Mouse (Mus musculus) CH12.LX (cell line): Measurements from ENCODE around the gene Pla2g1b. TPM values are rescaled to one million over a fixed set of nuclear protein-coding genes. Genes with fewer than 3 reads are reported as not detected.
A peak's percentile ranks its signal among the peaks of the same experiment; 100 is the strongest.

ENCODE experiments used
- DNase-seq: peaks from one replicate; pipeline ENCODE4 v3.0.0-alpha.2; 2013; ENCODE audit errors: extremely low read depth
- H3K27ac ChIP-seq: 2 replicates; pipeline ENCODE4 v1.5.1; 2012; ENCODE audit warnings: low read depth, mild to moderate bottlenecking, control low read depth, moderate library complexity; ENCODE audit not compliant: insufficient read depth
- H3K27me3 ChIP-seq: replicated peaks from 2 replicates; pipeline ENCODE3; 2012; ENCODE audit warnings: inconsistent platforms
- H3K36me3 ChIP-seq, 2 experiments: replicated peaks in 1 of 2; 2 replicates each; pipeline versions ENCODE3 to v1.6.1; 2012; ENCODE audit warnings: inconsistent platforms in 1 of 2, low read length in 1 of 2, mild to moderate bottlenecking in 1 of 2, mixed read lengths in 1 of 2, moderate library complexity in 1 of 2; ENCODE audit not compliant: control insufficient read depth in 1 of 2, insufficient read depth in 1 of 2
- H3K4me1 ChIP-seq, 2 experiments: 2 replicates each; pipeline ENCODE4 v1.6.1; 2012; ENCODE audit warnings: inconsistent platforms in 1 of 2, moderate library complexity in 1 of 2; ENCODE audit not compliant: insufficient read depth in 2 of 2, control insufficient read depth in 1 of 2
- H3K4me2 ChIP-seq: 2 replicates; pipeline ENCODE4 v1.6.1; 2012; ENCODE audit warnings: low read depth, mild to moderate bottlenecking, control low read depth; ENCODE audit not compliant: poor library complexity, insufficient read depth, severe bottlenecking
- H3K4me3 ChIP-seq, 3 experiments: fragments of 150-350 bp in 1 of 3; sonication (generic) in 1 of 3; replicated peaks in 1 of 3; 2 replicates each; pipeline versions ENCODE3 to v1.5.1; 2011 to 2012; ENCODE audit warnings: low read depth in 2 of 3, low read length in 2 of 3, mild to moderate bottlenecking in 2 of 3, moderate library complexity in 2 of 3, control low read depth in 1 of 3, improper control_type of control experiment in 1 of 3, inconsistent platforms in 1 of 3, mixed read lengths in 1 of 3; ENCODE audit not compliant: poor library complexity in 1 of 3
- H3K79me2 ChIP-seq: replicated peaks from 2 replicates; pipeline ENCODE4 v1.6.1; 2012; ENCODE audit warnings: mild to moderate bottlenecking, moderate library complexity; ENCODE audit not compliant: control insufficient read depth, poor library complexity, insufficient read depth, severe bottlenecking; ENCODE audit errors: extremely low read depth
- H3K9ac ChIP-seq: 2 replicates; pipeline ENCODE4 v1.6.1; 2012; ENCODE audit warnings: low read depth, mild to moderate bottlenecking, control low read depth, moderate library complexity; ENCODE audit not compliant: insufficient read depth
- H3K9me3 ChIP-seq: replicated peaks from 2 replicates; pipeline ENCODE3; 2012; ENCODE audit warnings: low read length, inconsistent platforms, mixed read lengths
- BHLHE40 ChIP-seq: IDR thresholded peaks from 2 replicates; pipeline ENCODE4 v1.6.1; 2011; ENCODE audit warnings: mild to moderate bottlenecking, low read depth, low read length, improper control_type of control experiment
- CHD1 ChIP-seq: IDR thresholded peaks from 2 replicates; pipeline ENCODE4 v1.6.1; 2012; ENCODE audit warnings: low read depth, low read length, improper control_type of control experiment, inconsistent platforms
- CHD2 ChIP-seq: IDR thresholded peaks from 2 replicates; pipeline ENCODE4 v1.6.1; 2011; ENCODE audit warnings: low read length, improper control_type of control experiment
- CTCF ChIP-seq, 2 experiments: IDR thresholded peaks in 1 of 2; conservative IDR thresholded peaks in 1 of 2; 2 replicates each; pipeline ENCODE4 v1.5.1; 2011 to 2012; ENCODE audit warnings: low read depth in 2 of 2, low read length in 2 of 2, improper control_type of control experiment in 1 of 2, inconsistent platforms in 1 of 2, mild to moderate bottlenecking in 1 of 2, moderate library complexity in 1 of 2
- E2F4 ChIP-seq: IDR thresholded peaks from 2 replicates; pipeline ENCODE4 v1.6.1; 2011; ENCODE audit warnings: low read depth, low read length, improper control_type of control experiment; ENCODE audit not compliant: insufficient replicate concordance
- ELF1 ChIP-seq: IDR thresholded peaks from 2 replicates; pipeline ENCODE4 v1.6.1; 2014; ENCODE audit warnings: low read depth, mild to moderate bottlenecking, inconsistent platforms, low read length, improper control_type of control experiment
- ETS1 ChIP-seq: conservative IDR thresholded peaks from 2 replicates; pipeline ENCODE4 v1.6.1; 2012; ENCODE audit warnings: low read depth, mild to moderate bottlenecking, inconsistent platforms, low read length, improper control_type of control experiment, moderate library complexity
- GABPA ChIP-seq: IDR thresholded peaks from 2 replicates; pipeline ENCODE4 v1.6.1; 2012; ENCODE audit warnings: low read depth, low read length, improper control_type of control experiment, inconsistent platforms; ENCODE audit not compliant: insufficient replicate concordance
- HCFC1 ChIP-seq: IDR thresholded peaks from 2 replicates; pipeline ENCODE4 v1.6.1; 2012; ENCODE audit warnings: low read depth, mild to moderate bottlenecking, inconsistent platforms, low read length, improper control_type of control experiment
- JUN ChIP-seq: IDR thresholded peaks from 2 replicates; pipeline ENCODE4 v1.6.1; 2011; ENCODE audit warnings: low read depth, mild to moderate bottlenecking, low read length, improper control_type of control experiment, moderate library complexity; ENCODE audit not compliant: insufficient read depth
- JUND ChIP-seq: conservative IDR thresholded peaks from 2 replicates; pipeline ENCODE4 v1.6.1; 2011; ENCODE audit warnings: low read depth, low read length, improper control_type of control experiment
- MAFK ChIP-seq: IDR thresholded peaks from 2 replicates; pipeline ENCODE4 v1.6.1; 2011; ENCODE audit warnings: low read length, improper control_type of control experiment; ENCODE audit not compliant: insufficient replicate concordance
- MAX ChIP-seq: IDR thresholded peaks from 2 replicates; pipeline ENCODE4 v1.6.1; 2011; ENCODE audit warnings: low read length, improper control_type of control experiment
- MEF2A ChIP-seq: IDR thresholded peaks from 2 replicates; pipeline ENCODE4 v1.6.1; 2014; ENCODE audit warnings: low read depth, mild to moderate bottlenecking, inconsistent platforms, low read length, improper control_type of control experiment, borderline replicate concordance
- MXI1 ChIP-seq: IDR thresholded peaks from 2 replicates; pipeline ENCODE4 v1.6.1; 2011; ENCODE audit warnings: mild to moderate bottlenecking, low read depth, low read length, improper control_type of control experiment
- MYC ChIP-seq: IDR thresholded peaks from 2 replicates; pipeline ENCODE4 v1.6.1; 2011; ENCODE audit warnings: low read depth, mild to moderate bottlenecking, improper control_type of control experiment, low read length
- POLR2AphosphoS2 ChIP-seq: IDR thresholded peaks from 2 replicates; pipeline ENCODE4 v1.6.1; 2011; ENCODE audit warnings: low read depth, low read length, improper control_type of control experiment
- RAD21 ChIP-seq: IDR thresholded peaks from 2 replicates; pipeline ENCODE4 v1.6.1; 2011; ENCODE audit warnings: low read depth, mild to moderate bottlenecking, low read length, improper control_type of control experiment, moderate library complexity
- RCOR1 ChIP-seq: conservative IDR thresholded peaks from 2 replicates; pipeline ENCODE4 v1.6.1; 2012; ENCODE audit warnings: low read depth, mild to moderate bottlenecking, inconsistent platforms, low read length, improper control_type of control experiment
- SIN3A ChIP-seq: IDR thresholded peaks from 2 replicates; pipeline ENCODE4 v1.6.1; 2012; ENCODE audit warnings: low read length, improper control_type of control experiment, inconsistent platforms
- SMC3 ChIP-seq: IDR thresholded peaks from 2 replicates; pipeline ENCODE4 v1.6.1; 2011; ENCODE audit warnings: low read depth, low read length, improper control_type of control experiment
- TBP ChIP-seq: conservative IDR thresholded peaks from 2 replicates; pipeline ENCODE4 v1.6.1; 2011; ENCODE audit warnings: low read depth, low read length, improper control_type of control experiment
- TCF12 ChIP-seq: IDR thresholded peaks from 2 replicates; pipeline ENCODE4 v1.6.1; 2014; ENCODE audit warnings: low read depth, mild to moderate bottlenecking, inconsistent platforms, low read length, improper control_type of control experiment
- UBTF ChIP-seq: IDR thresholded peaks from 2 replicates; pipeline ENCODE4 v1.6.1; 2012; ENCODE audit warnings: low read depth, mild to moderate bottlenecking, inconsistent platforms, low read length, improper control_type of control experiment, moderate library complexity
- USF1 ChIP-seq: IDR thresholded peaks from 2 replicates; pipeline ENCODE4 v1.6.1; 2014; ENCODE audit warnings: low read depth, mild to moderate bottlenecking, inconsistent platforms, low read length, improper control_type of control experiment
- ZC3H11A ChIP-seq: IDR thresholded peaks from 2 replicates; pipeline ENCODE4 v1.6.1; 2012; ENCODE audit warnings: low read depth, mild to moderate bottlenecking, inconsistent platforms, low read length, improper control_type of control experiment
- ZKSCAN1 ChIP-seq: IDR thresholded peaks from 2 replicates; pipeline ENCODE4 v1.6.1; 2012; ENCODE audit warnings: low read depth, inconsistent platforms, low read length, improper control_type of control experiment, borderline replicate concordance
- ZMIZ1 ChIP-seq: IDR thresholded peaks from 2 replicates; pipeline ENCODE4 v1.6.1; 2012; ENCODE audit warnings: low read depth, mild to moderate bottlenecking, inconsistent platforms, low read length, improper control_type of control experiment
- ZNF384 ChIP-seq: IDR thresholded peaks from 2 replicates; pipeline ENCODE4 v1.6.1; 2012; ENCODE audit warnings: low read depth, low read length, improper control_type of control experiment, inconsistent platforms
- dilution Hi-C: fragments of 300-500 bp; cut with MboI; formaldehyde crosslinking; loops from 2 replicates; pipeline ENCODE4 v1.14.3; 2020; ENCODE audit warnings: low sequenced_read_pairs; ENCODE audit not compliant: extremely low pct_unique_long_range_greater_than_20kb, extremely low pct_ligation_motif_present
- in situ Hi-C: fragments of 300-500 bp; cut with MboI; formaldehyde crosslinking; loops from 3 replicates; pipeline ENCODE4 v1.14.3; 2019; ENCODE audit warnings: low sequenced_read_pairs, low pct_ligation_motif_present, low pct_unique_long_range_greater_than_20kb, mixed read lengths
- polyA plus RNA-seq: library from polyadenylated mRNA; unstranded; fragments of >175 nt; gene quantifications from 2 replicates; pipeline ENCODE4 v1.2.1, GENCODE M21; 2012; ENCODE audit warnings: low read depth; ENCODE audit not compliant: insufficient read length
- total RNA-seq, 2 experiments: library from RNA; depleted of rRNA; stranded (reverse); fragments of 300-350 nt in 1 of 2; fragments of >200 nt in 1 of 2; gene quantifications; 2 replicates each; pipeline ENCODE4 v1.2.3; 2012 to 2014

The Pla2g1b gene
- total and polyA plus RNA-seq, 3 experiments = not detected

DNA sequence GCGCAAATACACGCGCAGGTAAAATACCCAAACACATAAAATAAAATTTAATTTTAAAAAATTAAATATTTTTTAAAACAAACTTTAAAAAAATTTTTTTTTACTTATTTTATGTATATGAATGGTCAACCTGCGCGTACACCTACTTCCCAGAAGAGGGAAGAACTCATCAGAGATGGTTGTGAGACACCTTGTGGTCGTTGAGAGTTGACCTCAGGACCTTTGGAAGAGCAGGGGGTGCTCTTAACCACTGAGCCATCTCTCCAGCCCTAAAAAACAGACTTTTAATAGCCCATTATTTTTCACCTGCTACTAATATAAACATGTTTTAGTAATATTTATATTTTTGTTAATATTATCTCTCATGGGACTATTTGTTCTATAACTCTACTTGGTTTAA is 17.3 kb downstream of the Pla2g1b start:
- Histone ChIP-seq H3K27me3 (no peaks in the 10 kb centered on the region), H3K27ac (no peak overlapping the region), H3K9ac (no peak overlapping the region), H3K36me3 (peaks cover 18 to 35% of the 10 kb centered on the region in 2 experiments), H3K79me2 (no peaks in the 10 kb centered on the region), H3K9me3 (no peaks in the 10 kb centered on the region), H3K4me3 (peak overlapping the region in 2 of 3 experiments; percentile 71 to 82), H3K4me1 (peaks cover 0 to 21% of the 10 kb centered on the region in 2 experiments; a peak in 2 of 4 replicates), H3K4me2 (no peak overlapping the region)
- in situ Hi-C loops = no loop called here
- dilution Hi-C loops = no loop called here
- TF ChIP-seq MYC (no peak), MAX (no peak), ETS1 (no peak), ELF1 (peak; percentile 16; the same call in 1 of the 2 replicates), POLR2AphosphoS2 (no peak), ZKSCAN1 (no peak), MAFK (no peak), TCF12 (no peak), MXI1 (no peak), CHD2 (no peak), SMC3 (peak; percentile 25), JUND (no peak), CTCF (conservative IDR thresholded peaks at IDR 0.05 in 1 of 2, IDR thresholded peaks at IDR 0.05 in 1 of 2; ENCODE audit: low read depth in 2 of 2, low read length in 2 of 2) (peak in 1 of 2 experiments; percentile 79; a peak in 2 of 4 replicates), ZMIZ1 (no peak), RCOR1 (no peak), E2F4 (no peak), RAD21 (peak; percentile 17)
- DNase-seq = peak; percentile 55

DNA sequence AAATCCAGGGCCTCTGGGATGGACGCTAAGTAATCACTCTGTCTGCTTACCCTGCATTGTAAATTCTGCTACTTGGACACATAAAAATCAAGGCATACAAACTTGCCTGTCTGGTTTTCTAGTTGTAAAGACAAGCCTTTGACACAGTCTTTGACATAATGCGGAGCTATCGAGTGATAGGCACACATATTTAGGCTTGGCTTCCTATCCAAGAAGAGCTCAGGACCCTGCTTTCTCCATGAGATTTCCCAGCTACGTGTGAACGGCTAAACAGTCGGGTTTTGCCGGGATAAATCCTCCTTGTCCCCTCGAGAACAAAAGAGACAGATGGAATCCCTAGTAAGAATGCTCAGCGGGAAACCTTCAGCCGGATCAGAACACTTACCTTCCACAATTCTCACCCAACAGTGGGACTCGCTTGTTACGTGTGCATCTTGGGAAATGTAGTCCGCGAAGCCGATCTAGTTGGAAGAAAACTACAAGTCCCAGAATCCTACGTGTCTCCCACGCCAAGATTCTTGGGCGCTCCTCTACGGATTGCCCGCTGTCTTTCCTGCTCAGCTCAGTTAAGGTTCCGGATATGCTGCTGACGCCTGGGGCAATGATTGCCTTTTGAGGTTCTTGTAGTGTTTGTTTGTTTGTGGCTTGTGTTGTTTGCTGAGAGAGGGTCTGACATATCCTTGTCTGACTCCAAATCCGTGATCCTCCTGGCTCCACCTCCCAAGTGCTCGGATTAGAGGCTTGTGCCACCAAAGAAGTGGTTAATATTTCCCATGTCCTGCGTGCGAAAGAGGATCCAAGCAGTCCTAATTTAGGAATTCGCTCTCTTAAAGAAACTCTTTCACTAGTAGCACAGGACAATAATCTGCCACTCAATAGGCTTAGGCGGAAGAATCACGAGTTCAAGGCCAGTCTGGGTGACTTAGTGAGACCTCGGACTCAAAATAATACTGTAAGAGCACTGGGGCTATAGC is 18.2 kb downstream of the Pla2g1b start, which contains the start of gene Sirt4:
Sirt4 (minus strand) TSS at position 779 of the 974 bp plus-strand sequence.
- peak within 1 kb of the TSS; percentile 99 for H3K4me2 ChIP-seq
- H3K79me2 ChIP-seq = no peaks in the 10 kb centered on the region
- no peaks in the 10 kb centered on the region for H3K9me3 ChIP-seq
- no peaks in the 10 kb centered on the region for H3K27me3 ChIP-seq
- peak; percentile 97 for DNase-seq
- peak within 1 kb of the TSS; percentile 98 for H3K9ac ChIP-seq
- peaks cover 0 to 26% of the 10 kb centered on the region in 2 experiments; a peak in 2 of 4 replicates for H3K4me1 ChIP-seq
- H3K4me3 ChIP-seq = peak within 1 kb of the TSS; percentile 71 to 88 (median 82)
- dilution Hi-C loops (no loop called here), in situ Hi-C loops (no loop called here)
- H3K36me3 ChIP-seq = peaks cover 18 to 33% of the 10 kb centered on the region in 2 experiments
- peak within 1 kb of the TSS; percentile 50; the same call in 1 of the 2 replicates for H3K27ac ChIP-seq
- TF ChIP-seq JUN (no peak), TBP (peak; percentile 92), BHLHE40 (no peak), MEF2A (no peak), ETS1 (no peak), GABPA (peak; percentile 84; the same call in 1 of the 2 replicates), RAD21 (no peak), ZNF384 (no peak), SIN3A (peak; percentile 82), CHD2 (0 out of 2 replicates have a peak, but pooled peaks have one; percentile 34), MYC (peak; percentile 84), ZKSCAN1 (no peak), ZC3H11A (no peak), USF1 (no peak), ELF1 (peak; percentile 85), TCF12 (peak; percentile 62; the same call in 1 of the 2 replicates), ZMIZ1 (no peak), CHD1 (no peak), UBTF (no peak), HCFC1 (peak; percentile 99), MXI1 (peak; percentile 50; the same call in 1 of the 2 replicates)
